Mouse (Mus musculus): ENCODE measurements at regions not wholly inside any gene's neighbourhood (a gene's known extent, or its start where the extent isn't known, plus 50 kb on each side); places are given as distances from the start of the nearest gene placed in this dataset.
"Not testable (repeated sequence)": the region's sequence is repeated elsewhere in the genome, so short reads cannot be mapped to it uniquely, and the experiment has no call there.

GRCm38 (mm10) chr7:60813165-60813564, 673.1 kb upstream of the Snrpn start:
- in situ Hi-C loops (cut with MboI; ENCODE audit: low pct_unique_long_range_greater_than_20kb in 1 of 2, low sequenced_read_pairs in 2 of 2, unreplicated experiment in 1 of 2) = not testable (repeated sequence)

DNA sequence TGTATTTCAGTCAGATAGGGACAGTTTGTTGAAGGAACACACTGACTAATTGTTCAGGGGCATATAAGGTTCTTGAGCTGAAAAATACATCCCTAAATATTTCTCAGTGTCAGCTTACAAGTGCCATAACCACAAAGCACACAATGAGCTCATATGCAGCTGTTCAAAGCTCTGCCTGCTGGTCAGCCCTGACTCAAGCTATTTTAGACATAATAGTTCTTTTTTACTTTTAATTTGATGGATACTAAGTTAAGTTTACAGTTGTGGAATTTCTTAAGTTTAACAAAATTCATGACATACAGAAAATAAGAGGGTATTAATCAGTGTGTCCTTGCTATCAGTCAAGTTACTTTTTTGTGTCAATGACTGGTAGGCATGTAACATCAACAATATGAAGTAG, 668.9 kb upstream of the Snrpn start:
- in situ Hi-C loops (cut with MboI; ENCODE audit: low pct_unique_long_range_greater_than_20kb in 1 of 2, low sequenced_read_pairs in 2 of 2, unreplicated experiment in 1 of 2) = loop anchor here in 1 of 2 experiments (10.0 kb wide), 1 partner anchor 114 kb away; no protein-coding TSS in a partner anchor

Data from mouse embryonic stem cell (cell line).